Mouse (Mus musculus): ENCODE data around the gene Ppie. TPM values are rescaled to one million over a fixed set of nuclear protein-coding genes. Genes with fewer than 3 reads are reported as not detected.

Ppie gene
- polyA plus RNA-seq, 1 experiment from 2014 or later = 57.2 TPM

DNA sequence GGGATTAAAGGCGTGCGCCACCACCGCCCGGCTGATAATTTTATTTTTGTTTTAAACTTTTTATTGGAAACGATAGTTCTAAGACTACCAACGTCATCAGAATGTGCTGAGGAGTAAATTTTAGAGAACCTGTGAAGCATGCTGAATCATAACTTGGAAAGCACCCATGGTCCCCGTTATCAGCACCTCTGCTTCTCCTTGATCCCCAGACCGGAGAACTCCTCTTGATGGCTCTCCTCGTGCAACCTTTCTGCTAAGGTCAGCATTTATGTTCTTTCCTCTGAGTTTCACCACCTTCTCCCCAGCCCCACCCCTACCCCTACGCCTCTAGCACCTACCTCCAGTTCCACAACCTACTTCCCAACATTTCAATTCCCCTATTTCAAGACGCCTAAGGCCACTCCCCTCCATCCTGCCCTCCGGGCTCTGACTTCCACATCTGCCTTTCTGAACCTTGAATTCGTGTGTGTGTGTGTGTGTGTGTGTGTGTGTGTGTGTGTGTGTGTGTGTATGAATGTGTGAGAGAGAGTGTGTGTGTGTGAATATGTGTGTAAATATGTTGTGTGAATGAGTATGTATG lies 56.3 kb downstream of the Ppie start:
- H3K27me3 ChIP-seq = no peaks in the 10 kb centered on the region
- no peaks in the 10 kb centered on the region for H3K36me3 ChIP-seq
- no peak overlapping the region for H3K27ac ChIP-seq (replicated peaks)
- no peak for ATAC-seq (ENCODE audit: low FRiP score, low read depth)
- no peak overlapping the region for H3K9ac ChIP-seq
- WGBS = 69% methylated on average over 13 of the region's 13 CpGs
- no peak overlapping the region for H3K4me3 ChIP-seq
- no peaks in the 10 kb centered on the region for H3K9me3 ChIP-seq
- no peaks in the 10 kb centered on the region for H3K4me1 ChIP-seq (replicated peaks)
- H3K4me2 ChIP-seq = no peak overlapping the region

DNA sequence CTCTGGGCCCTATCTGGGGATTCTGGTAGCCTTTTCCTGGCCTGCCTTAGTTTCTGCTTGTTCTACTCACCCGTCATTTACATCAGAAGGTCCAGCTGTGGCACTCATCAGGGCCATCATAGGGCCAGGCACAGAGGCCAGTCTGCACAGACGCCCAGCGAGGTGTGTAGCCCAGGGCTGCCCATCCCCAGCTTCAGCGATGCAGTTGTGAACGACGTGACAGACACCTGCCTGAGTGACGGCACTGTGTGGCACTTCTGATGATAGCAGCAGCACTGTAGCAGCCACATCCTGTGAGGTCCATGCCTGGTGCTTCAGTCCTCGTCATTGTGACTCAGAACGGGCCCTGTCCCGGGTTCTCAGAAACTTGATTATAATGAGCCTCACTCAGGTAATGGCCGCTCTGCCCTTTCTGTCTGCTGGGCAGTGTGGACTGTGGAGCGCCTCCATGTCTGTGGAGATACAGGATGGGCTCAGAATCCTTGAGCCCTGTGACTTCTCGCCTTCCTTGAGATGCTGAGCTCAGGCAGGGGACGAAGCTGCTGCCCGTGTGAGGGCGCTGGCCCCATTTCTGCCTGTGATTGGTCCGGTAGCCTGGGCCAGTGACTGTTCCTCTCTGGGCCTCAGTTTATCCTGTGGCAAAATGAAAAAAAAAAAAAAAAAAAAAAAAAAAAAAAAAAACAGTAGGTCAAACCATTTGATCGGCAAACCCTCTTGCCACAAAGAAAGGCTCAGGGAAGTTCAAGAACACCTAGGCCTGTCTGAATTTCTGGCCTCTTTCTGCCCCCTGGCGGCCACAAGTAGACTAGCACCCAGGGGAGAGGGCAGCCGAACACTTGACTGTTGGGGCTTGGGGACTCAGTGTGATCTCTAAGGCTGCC lies 57.2 kb downstream of the Ppie start:
- no peaks in the 10 kb centered on the region for H3K27me3 ChIP-seq
- WGBS = 75% methylated on average over 20 of the region's 20 CpGs
- no peaks in the 10 kb centered on the region for H3K4me1 ChIP-seq (replicated peaks)
- no peak overlapping the region for H3K4me2 ChIP-seq
- peak; percentile 66; the same call in 1 of the 2 replicates for ATAC-seq (ENCODE audit: low FRiP score, low read depth)
- no peak overlapping the region for H3K9ac ChIP-seq
- no peak overlapping the region for H3K4me3 ChIP-seq
- no peak overlapping the region for H3K27ac ChIP-seq (replicated peaks)
- H3K36me3 ChIP-seq = no peaks in the 10 kb centered on the region
- no peaks in the 10 kb centered on the region for H3K9me3 ChIP-seq

DNA sequence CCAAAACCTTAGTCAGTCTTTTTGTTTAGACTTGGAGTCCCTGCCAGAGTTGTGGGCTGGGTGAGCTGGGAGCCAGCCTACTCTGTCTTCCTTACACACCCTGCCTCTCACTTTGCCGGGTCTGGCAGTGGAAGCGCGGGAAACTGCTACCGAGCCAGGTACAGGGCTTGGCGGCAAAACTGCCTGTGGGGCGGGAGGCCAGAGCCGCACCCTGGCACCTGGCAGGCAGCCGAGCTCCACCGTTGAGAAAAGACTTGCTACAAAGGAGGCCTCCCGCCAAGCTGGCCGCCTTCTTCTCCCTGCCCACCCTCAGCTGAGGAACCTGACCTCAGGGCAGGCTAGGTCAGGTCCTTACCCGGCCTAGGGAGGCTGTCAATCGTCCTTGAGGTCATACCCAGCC lies 59.0 kb downstream of the Ppie start:
- ATAC-seq (ENCODE audit: low FRiP score, low read depth) = no peak
- 31% methylated on average over 13 of the region's 13 CpGs for WGBS
- no peak overlapping the region for H3K4me3 ChIP-seq
- H3K36me3 ChIP-seq = no peaks in the 10 kb centered on the region
- no peaks in the 10 kb centered on the region for H3K4me1 ChIP-seq (replicated peaks)
- H3K9me3 ChIP-seq = no peaks in the 10 kb centered on the region
- no peak overlapping the region for H3K27ac ChIP-seq (replicated peaks)
- H3K9ac ChIP-seq = no peak overlapping the region
- no peak overlapping the region for H3K4me2 ChIP-seq
- no peaks in the 10 kb centered on the region for H3K27me3 ChIP-seq

DNA sequence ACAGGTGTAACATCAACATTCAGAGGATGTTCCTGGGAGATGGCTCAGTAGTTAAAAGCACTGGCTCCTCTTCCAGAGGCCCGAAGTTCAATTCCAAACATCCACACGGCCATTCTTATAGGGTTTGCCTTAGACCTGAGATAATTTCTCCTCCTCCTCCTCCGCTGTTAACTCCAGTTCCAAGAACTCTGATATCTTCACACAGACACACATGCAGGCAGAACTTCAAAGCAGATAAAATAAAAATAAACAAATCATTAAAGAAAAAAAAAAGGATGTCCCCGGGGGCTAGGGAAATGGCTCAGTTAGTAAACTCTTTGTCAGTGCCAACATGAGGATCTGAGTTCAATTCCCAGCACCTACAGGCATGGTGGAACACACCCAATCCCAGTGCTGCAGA lies 61.5 kb downstream of the Ppie start:
- Histone ChIP-seq H3K4me1 (replicated peaks) (no peaks in the 10 kb centered on the region), H3K4me3 (no peak overlapping the region), H3K4me2 (no peak overlapping the region), H3K27me3 (no peaks in the 10 kb centered on the region), H3K9ac (no peak overlapping the region), H3K27ac (replicated peaks) (no peak overlapping the region), H3K36me3 (no peaks in the 10 kb centered on the region), H3K9me3 (no peaks in the 10 kb centered on the region)
- no peak for ATAC-seq (ENCODE audit: low FRiP score, low read depth)
- WGBS = 90% methylated on average over 4 of the region's 4 CpGs

Other genes starting within 250 kb of the Ppie start
- 28.8 and 32.3 TPM in 2 replicates for gene Mfsd2a, start 178.8 kb downstream of the Ppie start, polyA plus RNA-seq (2015; fragmentation: Nextera tagmentation; extraction: Ambion mirVana)
- gene Mycl, start 144.3 kb downstream of the Ppie start, polyA plus RNA-seq (2015; fragmentation: Nextera tagmentation; extraction: Ambion mirVana) = 63.0 and 66.3 TPM in 2 replicates
- gene Trit1, start 123.4 kb downstream of the Ppie start, polyA plus RNA-seq (2015; fragmentation: Nextera tagmentation; extraction: Ambion mirVana) = 21.6 and 21.7 TPM in 2 replicates
- 0.34 and 0.71 TPM in 2 replicates for gene Bmp8b, start 34.8 kb downstream of the Ppie start, polyA plus RNA-seq (2015; fragmentation: Nextera tagmentation; extraction: Ambion mirVana)
- gene Oxct2b, start 23.7 kb downstream of the Ppie start, polyA plus RNA-seq (2015; fragmentation: Nextera tagmentation; extraction: Ambion mirVana) = 0.37 and 0.64 TPM in 2 replicates
- 40.1 and 44.3 TPM in 2 replicates for gene Hpcal4, start 43.3 kb upstream of the Ppie start, polyA plus RNA-seq (2015; fragmentation: Nextera tagmentation; extraction: Ambion mirVana)
- gene Nt5c1a, start 61.6 kb upstream of the Ppie start, polyA plus RNA-seq (2015; fragmentation: Nextera tagmentation; extraction: Ambion mirVana) = 0.16 and 0.30 TPM in 2 replicates
- gene Heyl, start 93.6 kb upstream of the Ppie start, polyA plus RNA-seq (2015; fragmentation: Nextera tagmentation; extraction: Ambion mirVana) = 6.4 and 6.5 TPM in 2 replicates
- 27.7 and 32.2 TPM in 2 replicates for gene Pabpc4, start 122.4 kb upstream of the Ppie start, polyA plus RNA-seq (2015; fragmentation: Nextera tagmentation; extraction: Ambion mirVana)
- not detected in 2 replicates for gene Oxct2a, start 183.7 kb upstream of the Ppie start, polyA plus RNA-seq (2015; fragmentation: Nextera tagmentation; extraction: Ambion mirVana)
- 0.21 and 0.23 TPM in 2 replicates for gene Bmp8a, start 203.3 kb upstream of the Ppie start, polyA plus RNA-seq (2015; fragmentation: Nextera tagmentation; extraction: Ambion mirVana)